Mouse (Mus musculus) v-Abl transformed pro-B cells (cell line): ENCODE data around the gene Sox11.

ENCODE experiments used
- in situ Hi-C, 2 experiments: fragments of 400-800 bp; cut with MboI; formaldehyde crosslinking; loops; one replicate each; pipeline ENCODE4 v1.15.1; 2025; ENCODE audit not compliant: unreplicated experiment in 2 of 2

The Sox11 gene

DNA sequence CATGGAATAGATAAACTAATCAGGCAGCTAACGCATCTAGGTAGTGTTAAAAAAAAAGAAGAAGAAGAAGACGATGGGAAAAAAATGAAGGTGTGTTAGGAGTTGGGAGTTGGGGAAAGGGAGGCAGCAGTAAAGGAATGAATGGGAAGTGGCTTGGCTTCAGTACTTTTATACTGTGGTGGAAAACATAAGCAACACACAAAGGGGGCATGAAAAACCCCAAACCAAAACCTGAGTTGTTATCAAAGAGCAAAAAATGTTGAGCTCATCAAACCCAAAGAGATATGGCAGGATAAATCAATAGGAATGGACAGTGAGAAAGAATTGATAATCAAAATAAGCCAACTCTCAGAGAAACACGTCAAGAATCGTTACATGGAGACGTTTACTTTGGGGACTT, 5.6 kb downstream of the Sox11 start:
- in situ Hi-C loops = no loop called here

- in situ Hi-C loops = no loop called here
These were observed 6.0 kb downstream of the Sox11 start for GRCm38 (mm10) chr12:27336336-27336735.

DNA sequence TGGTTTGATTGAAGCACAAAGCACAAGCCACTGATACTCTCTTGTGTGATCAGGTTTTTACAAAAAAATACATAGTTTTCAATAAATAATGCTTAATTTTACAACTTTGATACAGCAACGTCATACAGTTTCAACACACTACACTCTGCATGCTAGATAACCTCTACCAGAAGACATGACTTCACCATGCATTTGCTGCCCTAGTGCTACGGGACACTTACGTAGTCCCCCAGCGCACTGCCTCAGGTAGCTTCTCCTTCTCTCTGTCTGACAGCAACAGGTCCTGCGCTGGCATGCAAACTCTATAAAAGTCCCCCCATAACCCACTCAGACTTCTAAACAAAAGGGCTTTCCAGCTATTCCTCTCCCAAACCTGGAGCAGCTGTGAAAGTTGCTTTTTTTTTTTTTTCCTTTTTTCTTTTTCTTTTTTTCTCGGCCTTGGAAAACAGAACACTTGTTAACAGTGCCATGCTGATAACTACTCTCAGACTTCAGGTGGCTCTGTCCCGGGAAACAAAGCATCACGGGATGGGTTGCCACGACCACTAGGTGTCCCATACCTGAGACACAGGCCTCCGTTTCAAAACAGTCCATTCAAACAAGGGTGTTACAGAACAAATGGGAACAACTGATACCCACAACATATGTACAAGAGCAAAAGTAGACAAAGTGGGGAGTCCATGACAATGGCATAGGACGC, 6.9 kb downstream of the Sox11 start:
- in situ Hi-C loops = no loop called here

GRCm38 (mm10) chr12:27333590-27333989, 8.8 kb downstream of the Sox11 start:
- in situ Hi-C loops = no loop called here

- in situ Hi-C loops = no loop called here
These were observed 19.0 kb downstream of the Sox11 start for GRCm38 (mm10) chr12:27323423-27323822.

DNA sequence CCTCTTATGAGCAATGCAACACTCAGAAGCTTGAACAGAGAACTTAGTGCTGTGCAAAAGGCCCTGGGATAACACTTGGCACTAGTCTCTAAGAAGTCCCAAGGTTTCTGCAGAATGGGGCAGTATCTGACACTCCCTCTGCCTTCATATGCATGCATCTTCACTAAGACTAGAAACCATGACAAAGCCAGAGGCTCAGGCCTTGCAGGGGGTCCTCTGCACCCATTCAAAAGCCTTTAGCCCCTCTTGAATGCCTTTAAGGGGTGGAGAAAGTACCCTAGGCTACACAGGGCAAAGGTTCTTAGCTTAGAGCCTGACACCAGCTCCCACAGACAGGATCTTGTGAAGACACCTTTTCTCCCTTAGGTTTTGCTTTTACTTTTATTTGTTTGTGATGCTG, 21.7 kb downstream of the Sox11 start:
- in situ Hi-C loops = no loop called here

GRCm38 (mm10) chr12:27312985-27313384, 29.4 kb downstream of the Sox11 start:
- in situ Hi-C loops = no loop called here

- in situ Hi-C loops = no loop called here
These were observed 30.4 kb downstream of the Sox11 start for GRCm38 (mm10) chr12:27311854-27312466.

DNA sequence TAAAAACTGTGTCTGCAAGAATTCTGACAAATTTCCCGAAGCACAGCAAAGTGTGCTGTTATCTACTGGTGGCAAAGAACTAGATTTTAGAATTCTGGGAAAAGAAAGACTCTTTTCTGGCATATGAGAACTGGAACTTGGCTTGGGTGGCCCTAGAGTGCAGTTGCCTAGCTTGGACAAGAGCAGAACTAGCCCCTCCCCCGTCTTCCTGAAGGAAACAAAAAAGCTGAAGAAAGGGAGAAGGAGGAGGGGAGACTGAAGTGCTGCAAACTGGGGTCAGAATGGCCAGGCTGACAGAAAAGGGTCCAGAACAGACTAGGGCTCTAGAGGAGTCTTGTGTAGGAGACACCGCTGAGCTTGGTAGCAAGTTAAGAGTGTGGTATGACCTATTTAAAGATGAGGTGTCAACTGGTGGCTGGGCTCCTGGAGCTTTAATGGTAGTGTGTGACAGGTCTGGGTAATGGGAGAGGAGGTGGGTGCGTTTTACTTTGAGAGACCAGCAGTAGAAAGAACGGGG, 31.0 kb downstream of the Sox11 start:
- in situ Hi-C loops = no loop called here

DNA sequence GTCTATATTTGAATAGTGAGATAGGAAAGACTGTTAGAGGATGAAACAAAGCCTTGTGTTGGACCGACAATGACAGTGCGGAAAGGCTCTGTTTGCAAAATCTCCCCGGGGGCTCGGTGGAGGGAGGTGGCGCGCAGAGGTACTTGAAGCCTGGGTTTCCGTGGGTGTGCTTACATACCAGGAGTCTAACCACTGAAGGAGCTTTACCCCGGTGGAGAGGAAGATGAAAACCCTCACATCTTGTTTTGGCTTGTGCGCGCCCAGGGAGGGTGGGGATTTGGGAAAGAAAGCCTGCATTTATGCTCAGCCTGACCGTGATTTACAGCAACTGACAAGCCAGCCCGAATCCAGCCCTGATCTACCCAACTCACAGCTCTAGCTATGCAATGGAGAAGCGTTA, 31.7 kb downstream of the Sox11 start:
- in situ Hi-C loops = no loop called here

- in situ Hi-C loops = no loop called here
These were observed 32.4 kb downstream of the Sox11 start for GRCm38 (mm10) chr12:27309969-27310368.

DNA sequence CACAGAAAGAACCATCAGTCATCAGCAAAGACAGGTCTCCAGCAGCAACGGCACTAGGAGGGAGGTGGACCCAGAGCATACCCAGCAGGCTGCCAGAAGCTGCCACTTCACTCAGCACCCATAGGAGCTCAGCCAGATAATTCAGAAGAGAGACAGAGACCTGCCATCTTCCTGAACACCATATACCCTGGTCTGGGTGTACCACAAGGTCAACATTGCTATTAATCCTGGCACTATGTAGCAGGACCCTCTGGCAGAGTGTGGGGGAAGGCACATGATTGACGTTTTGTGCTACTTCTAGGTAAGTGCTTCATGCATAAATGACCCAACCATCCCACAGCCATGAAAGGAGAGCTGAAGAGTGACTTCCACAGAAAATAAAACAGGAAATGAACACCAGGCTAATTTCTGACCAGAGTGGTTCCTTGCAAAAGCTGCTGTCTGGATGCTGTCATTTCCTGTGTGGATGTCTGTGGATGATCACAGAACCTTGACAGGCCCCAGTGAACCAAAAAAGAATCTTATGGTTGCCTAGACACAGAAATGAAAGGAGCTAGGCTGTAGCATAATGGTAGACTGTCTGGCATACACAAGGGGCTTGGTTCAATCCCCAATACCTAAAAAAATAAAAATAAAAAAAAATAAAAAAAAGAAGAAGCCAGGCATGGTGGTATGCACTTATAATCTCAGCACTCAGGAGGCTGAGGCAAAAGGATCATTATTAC, 37.5 kb downstream of the Sox11 start:
- in situ Hi-C loops = no loop called here

DNA sequence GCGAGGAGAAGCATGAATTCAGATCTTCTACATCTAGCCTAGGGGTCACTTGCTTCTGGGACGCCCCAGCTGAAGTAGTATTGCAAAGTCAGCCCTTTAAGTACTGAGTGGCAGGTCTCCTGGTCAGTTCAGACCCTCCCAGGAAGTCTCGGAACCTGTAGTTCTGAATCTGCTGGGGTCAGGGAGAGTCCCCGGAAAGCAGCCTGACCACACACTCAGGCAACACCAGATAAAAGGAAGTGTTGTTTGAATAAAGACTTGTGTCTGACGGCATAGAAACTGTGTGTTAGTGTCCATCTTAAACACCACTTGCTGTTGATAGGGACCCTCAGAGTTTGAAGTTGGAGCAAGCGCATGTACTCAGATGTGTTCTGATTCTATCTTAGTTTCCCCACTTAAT, 39.2 kb downstream of the Sox11 start:
- in situ Hi-C loops = no loop called here

- in situ Hi-C loops = no loop called here
These were observed 43.7 kb downstream of the Sox11 start for GRCm38 (mm10) chr12:27298721-27299120.

- in situ Hi-C loops = no loop called here
These were observed 48.2 kb downstream of the Sox11 start for GRCm38 (mm10) chr12:27294191-27294590.

DNA sequence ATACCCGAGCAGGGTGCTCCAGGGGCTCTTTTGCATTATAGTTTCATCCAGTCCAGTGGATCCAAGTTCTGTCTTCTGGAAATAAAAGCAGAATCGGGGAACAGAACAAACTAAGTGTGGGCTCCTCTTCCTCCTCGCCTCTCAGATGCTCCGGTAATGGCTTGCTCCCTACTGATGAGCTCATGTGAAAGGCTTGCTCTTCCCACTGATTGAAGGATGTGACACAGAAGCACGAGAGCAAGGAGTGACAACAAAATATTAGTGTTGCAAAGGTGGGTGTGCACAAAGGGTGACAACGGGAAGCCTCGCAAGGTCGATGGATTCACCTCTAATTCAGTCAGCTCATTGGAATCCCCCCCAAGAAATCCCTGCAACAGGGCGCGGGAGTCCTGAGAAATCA, 48.6 kb downstream of the Sox11 start:
- in situ Hi-C loops = no loop called here

GRCm38 (mm10) chr12:27293208-27293607, 49.2 kb downstream of the Sox11 start:
- in situ Hi-C loops = no loop called here
